Mouse (Mus musculus) kidney, adult 2 months (tissue): Measurements from ENCODE around the gene Arf3. TPM values are rescaled to one million over a fixed set of nuclear protein-coding genes. Genes with fewer than 3 reads are reported as not detected.
"Not testable (repeated sequence)": the region's sequence is repeated elsewhere in the genome, so short reads cannot be mapped to it uniquely, and the experiment has no call there.

Experiments
- DNase-seq: peaks from one replicate; pipeline ENCODE4 v3.0.0; 2021
- H3K27ac ChIP-seq: fragments of 200-500 bp; 2 replicates; pipeline ENCODE4 v1.5.1; 2012; ENCODE audit warnings: low read depth, low read length, control low read depth, inconsistent platforms; ENCODE audit not compliant: insufficient read depth
- H3K27me3 ChIP-seq: fragments of 200-500 bp; replicated peaks from 2 replicates; pipeline ENCODE4 v1.6.1; 2012; ENCODE audit warnings: mild to moderate bottlenecking, moderate library complexity, low read length, inconsistent platforms; ENCODE audit not compliant: control insufficient read depth, insufficient read depth
- H3K36me3 ChIP-seq: fragments of 200-500 bp; 2 replicates; pipeline ENCODE4 v1.6.1; 2012; ENCODE audit warnings: mild to moderate bottlenecking, moderate library complexity, low read length, inconsistent platforms; ENCODE audit not compliant: control insufficient read depth, insufficient read depth
- H3K4me1 ChIP-seq: fragments of 200-500 bp; 2 replicates; pipeline ENCODE4 v1.6.1; 2011; ENCODE audit warnings: low read length; ENCODE audit not compliant: control insufficient read depth, insufficient read depth
- H3K4me3 ChIP-seq: fragments of 200-500 bp; 2 replicates; pipeline ENCODE4 v1.5.1; 2011; ENCODE audit warnings: mild to moderate bottlenecking, low read depth, low read length, control low read depth; ENCODE audit not compliant: insufficient read depth
- CTCF ChIP-seq: fragments of 200-500 bp; conservative IDR thresholded peaks from 2 replicates; pipeline ENCODE4 v1.5.1; 2011; ENCODE audit warnings: low read depth, mild to moderate bottlenecking, control low read depth, low read length, moderate library complexity, mixed read lengths; ENCODE audit not compliant: insufficient read depth, insufficient read length
- POLR2A ChIP-seq: fragments of 200-500 bp; IDR thresholded peaks from one replicate; pipeline ENCODE4 v1.6.1; 2011; ENCODE audit warnings: low read depth, low read length, control low read depth
- WGBS: fragments of 180-500 bp; shearing (Covaris S2); methylation state at CpG from one replicate; pipeline ENCODE4 v1.1.7; 2018; 5-methylcytosine and 5-hydroxymethylcytosine counted together
- polyA plus RNA-seq: library from polyadenylated mRNA; depleted of rRNA; stranded (reverse); fragments of >200 nt; gene quantifications from 2 replicates; pipeline ENCODE4 v1.2.3, GENCODE M21; 2012

Gene Arf3
- polyA plus RNA-seq, 1 experiment, result 143 TPM

DNA sequence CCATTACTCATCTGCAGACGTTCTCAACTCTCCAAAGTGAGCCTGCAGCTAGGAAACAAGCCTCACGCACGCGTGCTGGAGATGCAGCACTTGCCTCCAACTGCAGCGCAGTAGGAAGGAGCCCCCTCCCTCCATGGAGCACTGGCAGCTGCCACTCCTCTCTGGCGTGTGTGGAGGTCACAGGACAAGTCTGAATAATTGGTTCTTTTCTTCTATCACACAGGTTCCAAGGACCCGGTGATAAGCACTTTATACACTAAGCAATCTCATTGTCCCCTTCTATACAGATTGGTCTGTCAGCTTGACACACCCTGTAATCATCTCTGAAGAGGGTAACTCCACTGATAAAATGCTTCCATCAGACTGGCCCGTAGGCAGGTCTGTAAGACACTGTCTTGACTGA, 10.0 kb downstream of the Arf3 start:
- no peak for DNase-seq
- WGBS, result 79% methylated on average over 8 of the region's 8 CpGs
- TF ChIP-seq CTCF (no peak), POLR2A (no peak)

DNA sequence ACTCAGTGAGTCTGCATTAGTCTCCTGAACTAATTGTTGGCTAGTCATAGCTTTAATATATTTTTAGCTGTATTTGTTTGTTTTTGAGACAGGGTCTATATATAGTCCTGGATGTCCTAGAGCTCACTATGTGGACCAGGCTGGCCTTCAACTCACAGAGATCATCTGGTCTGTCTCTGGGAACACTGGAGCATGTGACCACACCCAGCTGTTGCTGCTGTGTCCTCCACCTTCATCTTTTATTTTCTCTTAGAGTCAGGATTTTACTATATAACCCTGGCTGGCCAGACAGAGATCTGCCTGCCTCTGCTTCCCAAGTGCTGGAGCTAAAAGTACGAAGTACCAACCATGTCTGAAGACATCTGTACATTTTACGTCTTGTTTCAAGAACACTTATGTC, 13.9 kb downstream of the Arf3 start:
- Histone ChIP-seq H3K27me3 (no peaks in the 10 kb centered on the region), H3K4me3 (no peak overlapping the region), H3K36me3 (no peaks in the 10 kb centered on the region), H3K4me1 (peaks cover 13% of the 10 kb centered on the region), H3K27ac (no peak overlapping the region)
- DNase-seq, result no peak
- 100% methylated on average over 2 of the region's 2 CpGs for WGBS
- TF ChIP-seq CTCF, result no peak
- no peak for TF ChIP-seq POLR2A

More for the DNA sequence above, 10.0 kb downstream of the Arf3 start:
- no peaks in the 10 kb centered on the region for H3K27me3 ChIP-seq
- no peak overlapping the region for H3K27ac ChIP-seq
- H3K4me3 ChIP-seq, result no peak overlapping the region
- H3K4me1 ChIP-seq, result 0 out of 2 replicates have a peak, but pooled peaks cover 4% of the 10 kb centered on the region
- no peaks in the 10 kb centered on the region for H3K36me3 ChIP-seq

DNA sequence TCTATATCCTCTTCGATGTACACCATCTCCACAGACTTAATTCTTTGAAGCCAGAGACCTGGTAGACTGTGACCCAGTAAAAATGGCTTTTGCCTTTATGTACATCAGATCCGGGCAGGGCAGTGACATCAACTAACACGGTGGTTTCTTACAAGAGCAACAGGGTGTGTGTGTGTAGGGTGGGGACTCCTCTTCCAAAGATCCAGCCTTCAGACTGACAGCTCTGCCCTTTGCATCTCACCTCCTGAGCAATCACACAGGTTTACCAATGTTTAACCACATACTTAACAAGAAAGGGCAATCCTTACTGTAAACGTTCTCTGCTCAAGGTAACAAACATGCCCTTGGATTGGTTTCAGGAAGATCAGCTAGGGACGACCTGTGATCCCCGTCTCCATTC, 15.7 kb downstream of the Arf3 start:
- no peak overlapping the region for H3K27ac ChIP-seq
- no peaks in the 10 kb centered on the region for H3K36me3 ChIP-seq
- no peaks in the 10 kb centered on the region for H3K27me3 ChIP-seq
- peaks cover 13% of the 10 kb centered on the region for H3K4me1 ChIP-seq
- peak; percentile 36 for DNase-seq
- TF ChIP-seq CTCF (no peak), POLR2A (no peak)
- 53% methylated on average over 6 of the region's 6 CpGs for WGBS
- H3K4me3 ChIP-seq, result no peak overlapping the region

DNA sequence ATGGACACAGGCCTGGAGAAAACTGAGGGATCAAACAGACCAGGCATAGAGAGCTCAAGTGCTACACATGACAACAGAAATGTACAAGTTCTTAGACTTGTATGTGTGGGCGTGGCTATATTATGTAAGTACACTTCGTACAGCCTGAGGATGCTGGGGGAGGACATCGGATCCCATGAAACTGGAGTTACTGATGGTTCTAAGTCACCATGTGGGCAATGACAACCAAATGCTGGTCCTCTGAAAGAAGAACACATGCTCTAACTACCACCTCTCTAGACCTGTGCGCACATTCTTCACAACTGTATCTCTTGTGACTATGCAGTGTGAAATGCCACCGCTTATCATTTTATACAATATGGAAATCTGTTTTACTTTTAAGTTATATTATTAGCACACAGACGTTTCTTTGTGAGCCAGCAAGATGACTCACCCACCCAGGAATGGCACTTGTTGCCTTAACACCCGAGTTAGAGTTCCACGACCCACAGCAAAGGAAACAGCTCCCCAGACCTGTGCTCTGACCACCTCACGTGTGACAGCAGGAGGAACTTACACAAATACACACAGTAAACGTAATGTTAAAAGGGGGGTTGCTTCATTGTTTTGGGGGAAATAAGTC, 16.6 kb downstream of the Arf3 start:
- WGBS, result 68% methylated on average over 10 of the region's 10 CpGs
- no peak for TF ChIP-seq CTCF
- no peak for TF ChIP-seq POLR2A
- H3K27me3 ChIP-seq, result no peaks in the 10 kb centered on the region
- H3K4me1 ChIP-seq, result peaks cover 13% of the 10 kb centered on the region
- H3K27ac ChIP-seq, result no peak overlapping the region
- no peaks in the 10 kb centered on the region for H3K36me3 ChIP-seq
- H3K4me3 ChIP-seq, result no peak overlapping the region
- DNase-seq, result no peak

DNA sequence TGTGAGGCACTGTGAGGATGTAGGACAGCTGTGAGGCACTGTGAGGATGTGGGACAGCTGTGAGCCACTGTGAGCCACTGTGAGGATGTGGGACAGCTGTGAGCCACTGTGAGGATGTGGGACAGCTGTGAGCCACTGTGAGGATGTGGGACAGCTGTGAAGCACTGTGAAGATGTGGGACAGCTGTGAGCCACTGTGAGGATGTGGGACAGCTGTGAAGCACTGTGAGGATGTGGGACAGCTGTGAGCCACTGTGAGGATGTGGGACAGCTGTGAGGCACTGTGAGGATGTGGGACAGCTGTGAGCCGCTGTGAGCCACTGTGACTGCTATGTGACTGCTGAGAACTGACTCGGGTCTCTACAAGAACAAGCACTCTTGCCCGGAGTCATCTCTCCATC, 19.2 kb downstream of the Arf3 start:
- not testable (repeated sequence) for H3K27me3 ChIP-seq, H3K4me3 ChIP-seq, H3K27ac ChIP-seq, H3K36me3 ChIP-seq, DNase-seq
- H3K4me1 ChIP-seq, result peaks cover 13% of the 10 kb centered on the region
- 80% methylated on average over 3 of the region's 3 CpGs for WGBS

DNA sequence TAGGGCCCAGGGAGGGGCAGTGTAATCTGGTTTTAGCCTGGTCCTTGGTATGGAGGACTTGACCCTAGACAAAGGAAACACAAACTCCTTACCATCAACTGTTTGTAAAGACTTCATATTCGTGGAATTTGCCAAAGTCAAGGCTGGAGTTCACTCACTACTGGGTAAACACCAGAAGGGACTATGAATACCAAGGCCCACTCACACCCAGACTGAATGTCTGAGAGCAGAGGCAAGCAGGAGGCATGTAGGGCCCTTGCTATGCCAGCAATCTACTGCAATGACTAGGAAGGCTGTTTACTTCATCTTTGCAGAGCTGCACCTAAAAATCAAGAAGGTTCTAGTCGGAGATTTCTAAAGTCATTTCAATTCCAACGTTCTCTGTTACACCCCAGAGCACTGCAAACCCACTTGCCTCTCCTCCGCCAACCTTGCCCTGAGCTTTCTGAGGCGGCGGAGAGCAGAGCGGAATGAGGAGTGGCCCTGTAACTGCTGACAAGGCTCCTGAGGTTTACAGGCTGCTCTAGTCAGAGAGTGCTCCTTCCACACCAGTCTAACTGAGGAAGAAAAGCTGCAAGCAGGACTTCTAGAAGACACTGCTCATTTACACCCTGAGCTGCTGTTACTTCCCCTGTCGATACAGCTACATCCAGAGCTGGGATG, 20.1 kb downstream of the Arf3 start:
- H3K4me3 ChIP-seq, result no peak overlapping the region
- TF ChIP-seq POLR2A (no peak), CTCF (no peak)

DNA sequence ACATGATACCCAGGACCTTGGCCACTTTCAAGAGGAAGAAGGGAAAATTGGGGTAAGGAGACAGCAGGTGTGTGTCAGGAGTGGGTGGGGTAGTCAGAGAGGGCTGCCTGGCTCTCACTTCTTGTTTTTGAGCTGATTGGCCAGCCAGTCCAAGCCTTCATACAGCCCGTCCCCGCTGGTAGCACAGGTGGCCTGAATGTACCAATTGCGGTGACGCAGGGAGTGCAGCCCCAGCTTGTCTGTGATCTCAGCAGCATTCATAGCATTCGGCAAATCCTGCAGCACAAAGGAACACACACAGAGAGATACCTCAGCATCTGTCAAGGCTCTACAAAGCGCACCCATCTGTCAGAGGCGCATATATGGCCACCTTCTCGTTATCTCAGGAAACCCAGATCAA, 22.8 kb downstream of the Arf3 start:
- DNase-seq, result no peak
- no peaks in the 10 kb centered on the region for H3K4me1 ChIP-seq
- no peaks in the 10 kb centered on the region for H3K27me3 ChIP-seq
- WGBS, result 91% methylated on average over 8 of the region's 8 CpGs
- no peak for TF ChIP-seq CTCF
- TF ChIP-seq POLR2A, result no peak
- no peaks in the 10 kb centered on the region for H3K36me3 ChIP-seq
- no peak overlapping the region for H3K27ac ChIP-seq
- no peak overlapping the region for H3K4me3 ChIP-seq

More for the DNA sequence above, 20.1 kb downstream of the Arf3 start:
- H3K4me1 ChIP-seq, result peaks cover 8% of the 10 kb centered on the region
- H3K27me3 ChIP-seq, result no peaks in the 10 kb centered on the region
- no peaks in the 10 kb centered on the region for H3K36me3 ChIP-seq
- no peak for DNase-seq
- WGBS, result 50% methylated on average over 8 of the region's 8 CpGs
- no peak overlapping the region for H3K27ac ChIP-seq
